Mouse (Mus musculus) neural tube, embryonic 13.5 days (tissue): ENCODE measurements around the gene Proca1. TPM values are rescaled to one million over a fixed set of nuclear protein-coding genes. Genes with fewer than 3 reads are reported as not detected.
A peak's percentile ranks its signal among the peaks of the same experiment; 100 is the strongest.

ENCODE experiments used
- ATAC-seq: fragments of 200-750 bp; cut with Nextera tagmentation; 2 replicates; pipeline ENCODE4 v1.8.0; 2017; ENCODE audit warnings: low read depth, mild to moderate bottlenecking, moderate TSS enrichment, moderate library complexity
- H3K27ac ChIP-seq: fragments of 300-500 bp; sonication (generic); replicated peaks from 2 replicates; pipeline ENCODE4 v1.5.1; 2015; ENCODE audit warnings: moderate library complexity, mild to moderate bottlenecking, inconsistent platforms
- H3K27me3 ChIP-seq: fragments of 300-500 bp; sonication (generic); 2 replicates; pipeline ENCODE4 v1.6.1; 2015; ENCODE audit warnings: mild to moderate bottlenecking, inconsistent platforms
- H3K36me3 ChIP-seq: fragments of 300-500 bp; sonication (generic); 2 replicates; pipeline ENCODE4 v1.6.1; 2015; ENCODE audit warnings: mild to moderate bottlenecking, inconsistent platforms
- H3K4me1 ChIP-seq: fragments of 300-500 bp; sonication (generic); replicated peaks from 2 replicates; pipeline ENCODE4 v1.6.1; 2015; ENCODE audit warnings: inconsistent platforms
- H3K4me2 ChIP-seq: fragments of 300-500 bp; sonication (generic); 2 replicates; pipeline ENCODE4 v1.6.1; 2015; ENCODE audit warnings: inconsistent platforms, mild to moderate bottlenecking, moderate library complexity
- H3K4me3 ChIP-seq: fragments of 300-500 bp; sonication (generic); 2 replicates; pipeline ENCODE4 v1.5.1; 2015; ENCODE audit warnings: mild to moderate bottlenecking, inconsistent platforms
- H3K9ac ChIP-seq: fragments of 300-500 bp; sonication (generic); 2 replicates; pipeline ENCODE4 v1.6.1; 2015; ENCODE audit warnings: moderate library complexity, mild to moderate bottlenecking, inconsistent platforms
- H3K9me3 ChIP-seq: fragments of 300-500 bp; sonication (generic); 2 replicates; pipeline ENCODE4 v1.6.1; 2016; ENCODE audit warnings: inconsistent platforms
- WGBS: fragments of 180-500 bp; shearing (Covaris S2); methylation state at CpG from one replicate; pipeline ENCODE4 v1.1.7; 2015; 5-methylcytosine and 5-hydroxymethylcytosine counted together
- polyA plus RNA-seq: library from polyadenylated mRNA; unstranded; fragments of >200 nt; fragmentation: Nextera tagmentation; extraction: Ambion mirVana; gene quantifications from 2 replicates; pipeline ENCODE4 v1.2.1, GENCODE M21; 2015

Proca1 gene
- polyA plus RNA-seq, 1 experiment from 2014 or later, result 2.3 TPM

- Histone ChIP-seq H3K27ac (peak within 1 kb of the TSS; percentile 95), H3K4me3 (peak within 1 kb of the TSS; percentile 74), H3K4me2 (peak within 1 kb of the TSS; percentile 68), H3K9ac (peak within 1 kb of the TSS; percentile 97), H3K27me3 (no peaks in the 10 kb centered on the region), H3K36me3 (peaks cover 31% of the 10 kb centered on the region), H3K4me1 (peaks cover 31% of the 10 kb centered on the region), H3K9me3 (no peaks in the 10 kb centered on the region)
- ATAC-seq, result peak; percentile 76
- under 1% methylated on average over 78 of the region's 80 CpGs for WGBS
Measured at GRCm38 (mm10) chr11:78188331-78189233, 4.6 kb upstream of the Proca1 start, which contains the start of gene Rab34. TSS of gene Rab34 (plus strand) at chr11:78188430.

- peak overlapping the region; percentile 68 for H3K4me2 ChIP-seq
- WGBS, result under 1% methylated on average over 42 of the region's 42 CpGs
- H3K27me3 ChIP-seq, result no peaks in the 10 kb centered on the region
- peak overlapping the region; percentile 97 for H3K9ac ChIP-seq
- H3K36me3 ChIP-seq, result peaks cover 36% of the 10 kb centered on the region
- no peaks in the 10 kb centered on the region for H3K9me3 ChIP-seq
- peak; percentile 90 for ATAC-seq
- peak overlapping the region; percentile 74 for H3K4me3 ChIP-seq
- peak overlapping the region; percentile 95 for H3K27ac ChIP-seq
- H3K4me1 ChIP-seq, result peaks cover 27% of the 10 kb centered on the region
Measured at GRCm38 (mm10) chr11:78189234-78190040, 3.8 kb upstream of the Proca1 start.

GRCm38 (mm10) chr11:78190041-78190440, 3.2 kb upstream of the Proca1 start:
- no peak for ATAC-seq
- Histone ChIP-seq H3K9ac (peak overlapping the region; percentile 97), H3K9me3 (no peaks in the 10 kb centered on the region), H3K4me3 (peak overlapping the region; percentile 74), H3K36me3 (peaks cover 36% of the 10 kb centered on the region), H3K4me2 (peak overlapping the region; percentile 68), H3K27me3 (no peaks in the 10 kb centered on the region), H3K4me1 (peaks cover 33% of the 10 kb centered on the region), H3K27ac (peak overlapping the region; percentile 95)
- WGBS, result 62% methylated on average over 6 of the region's 6 CpGs

- Histone ChIP-seq H3K4me3 (peak overlapping the region; percentile 36), H3K9me3 (no peaks in the 10 kb centered on the region), H3K36me3 (peaks cover 36% of the 10 kb centered on the region), H3K4me2 (peak overlapping the region; percentile 50), H3K27me3 (no peaks in the 10 kb centered on the region), H3K9ac (peak overlapping the region; percentile 54), H3K4me1 (peaks cover 19% of the 10 kb centered on the region), H3K27ac (no peak overlapping the region)
- ATAC-seq, result 0 out of 2 replicates have a peak, but pooled peaks have one; percentile 7
- 7% methylated on average over 30 of the region's 30 CpGs for WGBS
Measured at GRCm38 (mm10) chr11:78194411-78195100, 1.4 kb downstream of the Proca1 start.

- Histone ChIP-seq H3K4me1 (peaks cover 11% of the 10 kb centered on the region), H3K9me3 (no peaks in the 10 kb centered on the region), H3K27ac (no peak overlapping the region), H3K4me2 (peak overlapping the region; percentile 50), H3K27me3 (no peaks in the 10 kb centered on the region), H3K36me3 (peaks cover 34% of the 10 kb centered on the region), H3K4me3 (peak overlapping the region; percentile 36), H3K9ac (peak overlapping the region; percentile 54; the same call in 1 of the 2 replicates)
- ATAC-seq, result no peak
- WGBS, result 63% methylated on average over 23 of the region's 23 CpGs
Measured at GRCm38 (mm10) chr11:78195101-78195863, 2.1 kb downstream of the Proca1 start.

GRCm38 (mm10) chr11:78202372-78202771, 9.2 kb downstream of the Proca1 start:
- Histone ChIP-seq H3K4me1 (peaks cover 32% of the 10 kb centered on the region), H3K27me3 (no peaks in the 10 kb centered on the region), H3K9me3 (no peaks in the 10 kb centered on the region), H3K4me2 (no peak overlapping the region), H3K9ac (no peak overlapping the region), H3K36me3 (peaks cover 22% of the 10 kb centered on the region), H3K4me3 (no peak overlapping the region), H3K27ac (no peak overlapping the region)
- WGBS, result 95% methylated on average over 3 of the region's 3 CpGs
- ATAC-seq, result no peak

- Histone ChIP-seq H3K4me2 (no peak overlapping the region), H3K4me1 (peaks cover 33% of the 10 kb centered on the region), H3K9me3 (no peaks in the 10 kb centered on the region), H3K27ac (peak overlapping the region; percentile 91), H3K36me3 (peaks cover 41% of the 10 kb centered on the region), H3K27me3 (no peaks in the 10 kb centered on the region), H3K9ac (no peak overlapping the region), H3K4me3 (no peak overlapping the region)
- 50% methylated on average over 6 of the region's 6 CpGs for WGBS
- no peak for ATAC-seq
Measured at GRCm38 (mm10) chr11:78204287-78204686, 11.1 kb downstream of the Proca1 start.

- peak overlapping the region; percentile 43 for H3K9ac ChIP-seq
- no peaks in the 10 kb centered on the region for H3K9me3 ChIP-seq
- WGBS, result 15% methylated on average over 13 of the region's 13 CpGs
- H3K36me3 ChIP-seq, result peaks cover 54% of the 10 kb centered on the region
- peak; percentile 58 for ATAC-seq
- H3K4me3 ChIP-seq, result no peak overlapping the region
- no peaks in the 10 kb centered on the region for H3K27me3 ChIP-seq
- peak overlapping the region; percentile 91 for H3K27ac ChIP-seq
- H3K4me1 ChIP-seq, result peaks cover 33% of the 10 kb centered on the region
- H3K4me2 ChIP-seq, result no peak overlapping the region
Measured at GRCm38 (mm10) chr11:78205361-78206206, 12.4 kb downstream of the Proca1 start.

GRCm38 (mm10) chr11:78207190-78207589, 14.0 kb downstream of the Proca1 start:
- H3K4me1 ChIP-seq, result peaks cover 33% of the 10 kb centered on the region
- H3K27ac ChIP-seq, result peak overlapping the region; percentile 91
- H3K27me3 ChIP-seq, result no peaks in the 10 kb centered on the region
- WGBS, result 47% methylated on average over 7 of the region's 7 CpGs
- H3K9me3 ChIP-seq, result no peaks in the 10 kb centered on the region
- no peak for ATAC-seq
- peaks cover 70% of the 10 kb centered on the region for H3K36me3 ChIP-seq
- no peak overlapping the region for H3K4me3 ChIP-seq
- no peak overlapping the region for H3K4me2 ChIP-seq
- peak overlapping the region; percentile 43; the same call in 1 of the 2 replicates for H3K9ac ChIP-seq

- Histone ChIP-seq H3K4me2 (no peak overlapping the region), H3K27ac (no peak overlapping the region), H3K4me1 (peaks cover 22% of the 10 kb centered on the region), H3K27me3 (no peaks in the 10 kb centered on the region), H3K9me3 (no peaks in the 10 kb centered on the region), H3K9ac (no peak overlapping the region), H3K4me3 (no peak overlapping the region), H3K36me3 (peaks cover 88% of the 10 kb centered on the region)
- WGBS, result 89% methylated on average over 6 of the region's 6 CpGs
- no peak for ATAC-seq
Measured at GRCm38 (mm10) chr11:78209886-78210285, 16.7 kb downstream of the Proca1 start.
